Mouse (Mus musculus) central nervous system, embryonic 18 days (tissue): ENCODE results near the gene Baz1a. TPM values are rescaled to one million over a fixed set of nuclear protein-coding genes. Genes with fewer than 3 reads are reported as not detected.

Source experiments
- polyA plus RNA-seq: library from polyadenylated mRNA; depleted of rRNA; stranded (reverse); fragments of >200 nt; gene quantifications from 2 replicates; pipeline ENCODE4 v1.2.3, GENCODE M21; 2012; rRNA removed

Baz1a gene
- polyA plus RNA-seq = 3.2 and 3.6 TPM in 2 replicates

DNA sequence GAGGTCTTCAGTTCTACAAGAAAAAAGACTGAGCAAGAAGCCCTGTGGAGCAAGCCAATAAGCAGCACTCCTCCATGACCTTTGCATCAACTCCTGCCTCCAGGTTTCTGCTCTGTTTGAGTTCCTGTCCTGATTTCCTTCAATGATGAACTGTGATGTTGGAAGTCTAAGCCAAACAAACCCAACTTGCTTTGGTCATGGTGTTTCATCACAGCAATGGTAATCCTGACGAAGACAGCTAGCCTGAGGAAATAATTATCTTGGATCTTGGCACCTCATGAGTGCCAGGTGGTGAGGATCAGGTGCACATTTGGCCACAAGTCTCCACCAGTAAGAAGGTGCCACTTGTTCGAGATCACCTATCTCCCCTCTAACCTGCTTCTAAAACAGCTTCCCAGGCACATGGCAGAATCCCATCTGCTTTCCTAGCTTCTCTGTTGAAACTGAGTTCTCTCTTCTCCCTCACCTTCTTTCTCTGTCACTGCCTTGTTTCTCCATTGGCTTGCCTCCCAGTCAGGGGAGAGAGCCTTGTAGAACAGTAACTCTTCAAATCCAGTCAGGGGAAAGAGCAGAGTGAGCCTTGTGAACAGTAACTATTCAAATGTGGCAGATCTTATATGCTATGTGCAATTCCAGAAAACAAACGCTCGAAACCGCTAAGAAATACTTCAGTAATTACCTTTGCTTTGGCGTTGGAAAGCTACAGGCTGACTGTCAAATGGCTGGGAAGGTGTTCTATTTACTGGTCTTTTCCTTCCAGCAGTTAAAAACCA, at the start of gene Baz1a:
Baz1a (minus strand) TSS at position 723 of the 773 bp plus-strand sequence.

DNA sequence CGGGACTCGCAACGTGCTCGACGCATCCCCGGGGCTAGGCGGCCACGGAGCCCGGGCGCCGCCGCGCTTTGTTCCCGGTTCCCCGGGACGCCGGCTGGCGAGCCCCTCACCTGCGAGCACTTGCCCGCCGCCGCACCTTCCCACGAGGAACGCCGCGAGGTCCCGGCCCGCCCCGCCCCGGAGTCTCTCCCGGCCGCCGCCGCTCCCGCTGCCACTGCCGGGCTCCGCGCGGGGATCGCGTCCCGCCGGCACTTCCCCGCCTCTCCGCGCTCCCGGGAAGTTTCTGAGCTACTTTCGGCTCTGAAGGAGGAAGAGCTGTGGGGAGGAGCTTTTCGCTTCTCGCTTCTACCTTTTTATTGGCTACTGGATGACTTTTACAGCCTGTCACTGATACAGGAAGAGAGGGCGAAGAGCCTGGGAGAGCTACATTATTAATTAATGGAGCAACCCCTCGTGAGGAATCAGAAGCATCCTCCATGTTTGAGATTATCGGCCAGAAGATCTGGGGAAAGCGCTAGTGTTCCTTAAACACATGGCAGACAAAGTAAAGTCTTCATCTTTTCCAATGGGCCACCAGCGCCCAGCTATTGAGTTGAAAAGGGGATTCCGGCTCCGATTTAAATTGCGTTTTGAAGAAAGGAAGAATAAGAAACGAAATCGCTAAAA, 28.0 kb downstream of the Baz1a start, which contains the start of gene Gm20403:
Gm20403 (minus strand) TSS at position 478 of the 666 bp plus-strand sequence.

DNA sequence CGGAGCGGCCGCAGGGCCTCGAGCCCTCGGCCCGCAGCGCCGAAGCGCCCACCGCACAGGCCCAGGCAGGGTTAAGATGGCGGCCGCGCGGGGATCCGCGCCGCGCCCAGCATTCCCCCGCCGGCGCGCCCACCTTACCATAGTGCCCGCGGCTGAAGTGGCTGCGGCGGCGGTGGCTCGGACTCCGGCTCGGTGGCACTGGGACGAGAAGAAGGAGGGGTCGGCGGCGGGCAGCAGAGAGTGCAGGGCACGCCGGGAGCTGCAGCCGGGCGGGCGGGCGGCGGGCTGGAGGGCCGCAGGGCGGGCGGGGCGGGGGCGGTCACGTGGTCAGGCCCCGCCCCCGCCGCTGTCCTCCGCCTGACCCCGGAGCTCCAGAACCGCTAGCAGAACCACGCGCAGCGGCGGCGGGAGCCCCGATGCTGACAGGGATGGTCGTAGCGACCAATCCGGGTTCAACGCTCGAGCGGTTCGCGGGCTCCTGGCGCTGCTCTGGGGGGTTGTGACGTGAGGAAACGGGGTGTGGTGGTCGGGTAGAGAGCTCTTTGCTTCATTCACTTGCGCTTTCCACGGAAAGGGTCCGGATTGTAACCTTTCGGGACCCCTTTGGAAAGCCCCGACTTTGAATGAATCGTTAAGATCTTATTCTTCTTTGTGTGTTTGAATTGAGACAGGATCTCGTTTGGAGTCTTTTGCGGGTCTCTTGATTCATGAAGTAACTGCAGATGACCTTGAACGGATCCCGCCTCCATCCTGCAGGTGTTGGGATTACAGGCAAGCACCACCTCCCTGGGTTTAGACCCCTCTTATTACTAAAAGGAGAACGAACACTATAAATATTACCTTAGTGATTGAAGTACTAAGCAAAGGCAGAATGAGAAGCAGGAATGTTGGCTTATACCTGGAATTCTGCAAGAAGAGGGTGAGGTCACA, 151.3 kb downstream of the Baz1a start, which contains the start of gene Cfl2:
Cfl2 (minus strand) TSS at position 272 of the 930 bp plus-strand sequence.

Other genes with a start within 250 kb of the Baz1a start
- gene Snx6, start 218.6 kb downstream of the Baz1a start, polyA plus RNA-seq = 80.8 and 88.9 TPM in 2 replicates
- gene Cfl2, start 151.5 kb downstream of the Baz1a start, polyA plus RNA-seq = 73.4 and 78.8 TPM in 2 replicates
- gene Gm20403, start 27.8 kb downstream of the Baz1a start, polyA plus RNA-seq = not detected in 2 replicates
- gene 2700097O09Rik, start 65.8 kb upstream of the Baz1a start, polyA plus RNA-seq = 27.6 and 29.4 TPM in 2 replicates
- gene Srp54a, start 65.9 kb upstream of the Baz1a start, polyA plus RNA-seq = 58.3 and 69.1 TPM in 2 replicates
- gene Fam177a, start 110.1 kb upstream of the Baz1a start, polyA plus RNA-seq = 36.9 and 37.1 TPM in 2 replicates
- gene Srp54b, start 140.8 kb upstream of the Baz1a start, polyA plus RNA-seq = 39.5 and 41.4 TPM in 2 replicates
- gene 1700047I17Rik2, start 185.2 kb upstream of the Baz1a start, polyA plus RNA-seq = not detected in 2 replicates
- gene Srp54c, start 215.8 kb upstream of the Baz1a start, polyA plus RNA-seq = 52.8 and 56.9 TPM in 2 replicates